Mouse (Mus musculus) urinary bladder, postnatal 10 days (tissue): ENCODE data around the gene Trpv4.

Source experiments
- DNase-seq: peaks from one replicate; pipeline ENCODE4 v3.0.0; 2022; ENCODE audit warnings: low spot score

Trpv4 gene

DNA sequence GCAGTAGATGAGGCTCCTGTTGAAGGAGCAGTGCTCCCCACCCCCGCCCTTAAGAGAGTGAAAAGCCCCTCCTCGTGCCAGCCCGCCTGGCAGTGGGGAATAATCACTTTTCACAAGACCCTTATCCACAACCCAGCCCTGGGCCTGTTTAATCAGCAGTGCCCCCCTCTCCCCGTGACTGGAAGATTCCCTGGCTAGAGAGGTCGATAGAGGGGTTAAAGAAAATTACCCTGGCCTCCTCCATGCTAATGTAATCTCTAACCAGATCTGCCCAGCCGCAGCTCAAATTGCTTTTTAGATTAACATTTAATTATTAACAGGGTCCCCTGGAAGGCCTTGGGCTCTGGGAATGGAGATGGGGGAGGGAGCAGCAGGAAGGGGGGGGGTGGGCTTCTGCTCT is 69.2 kb downstream of the Trpv4 start:
- no peak for DNase-seq

DNA sequence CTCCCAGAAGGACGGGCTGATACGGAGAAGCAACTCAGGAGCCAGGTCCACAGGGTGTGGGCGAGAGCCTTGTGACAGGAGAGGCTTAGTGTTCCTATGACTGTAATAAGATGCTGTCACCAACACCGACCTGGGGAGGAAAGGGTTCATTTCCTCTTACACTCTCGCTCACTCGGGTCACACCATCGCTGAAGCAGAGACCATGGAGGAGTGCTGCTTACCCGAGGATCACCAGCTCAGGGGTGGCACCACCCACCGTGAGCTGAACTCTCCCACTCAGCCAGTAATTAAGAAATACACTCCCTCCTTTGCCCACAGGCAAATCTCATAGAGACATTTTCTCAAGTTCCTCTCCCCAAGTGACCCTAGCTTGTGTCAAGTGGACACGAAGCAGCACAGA is 69.8 kb downstream of the Trpv4 start:
- no peak for DNase-seq

DNA sequence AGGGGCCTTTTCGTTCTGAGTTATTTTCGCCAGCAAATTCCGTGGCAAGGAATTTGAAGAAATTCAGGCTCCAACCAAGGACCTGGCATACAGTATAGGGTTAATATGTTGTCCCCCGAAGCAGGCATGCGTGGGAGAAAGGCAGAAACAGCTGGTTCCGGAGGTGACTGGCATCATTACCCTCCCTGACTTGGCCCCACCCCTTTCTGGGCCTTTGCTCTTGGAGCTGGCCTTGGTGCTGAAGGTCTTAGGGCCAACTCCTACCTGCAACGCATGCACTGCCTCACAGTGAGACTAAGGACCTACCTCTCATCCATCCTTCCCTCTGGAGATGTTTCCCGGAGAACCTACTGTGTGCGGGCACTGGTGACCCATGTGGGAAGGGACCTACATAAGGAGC is 70.3 kb downstream of the Trpv4 start:
- no peak for DNase-seq

DNA sequence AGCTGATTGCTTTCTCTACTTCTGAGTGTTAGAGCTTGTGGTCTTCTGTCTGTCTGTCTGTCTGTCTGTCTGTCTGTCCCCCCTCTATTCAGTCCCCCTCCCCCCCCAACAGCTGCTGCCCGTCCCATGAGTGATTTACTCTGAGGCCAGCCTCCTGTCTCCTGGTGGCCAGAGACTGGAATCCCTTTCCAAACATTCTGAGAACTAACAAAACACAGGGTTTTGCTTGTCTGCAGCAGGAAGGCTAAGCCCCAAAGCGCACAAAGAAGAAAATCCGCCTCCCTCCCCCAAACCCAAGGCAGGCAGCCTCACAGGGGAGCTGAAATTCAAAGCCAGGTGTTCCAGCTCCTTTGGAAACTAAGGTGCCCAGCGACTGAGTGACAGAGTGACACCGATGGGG is 72.5 kb downstream of the Trpv4 start:
- DNase-seq, result no peak

DNA sequence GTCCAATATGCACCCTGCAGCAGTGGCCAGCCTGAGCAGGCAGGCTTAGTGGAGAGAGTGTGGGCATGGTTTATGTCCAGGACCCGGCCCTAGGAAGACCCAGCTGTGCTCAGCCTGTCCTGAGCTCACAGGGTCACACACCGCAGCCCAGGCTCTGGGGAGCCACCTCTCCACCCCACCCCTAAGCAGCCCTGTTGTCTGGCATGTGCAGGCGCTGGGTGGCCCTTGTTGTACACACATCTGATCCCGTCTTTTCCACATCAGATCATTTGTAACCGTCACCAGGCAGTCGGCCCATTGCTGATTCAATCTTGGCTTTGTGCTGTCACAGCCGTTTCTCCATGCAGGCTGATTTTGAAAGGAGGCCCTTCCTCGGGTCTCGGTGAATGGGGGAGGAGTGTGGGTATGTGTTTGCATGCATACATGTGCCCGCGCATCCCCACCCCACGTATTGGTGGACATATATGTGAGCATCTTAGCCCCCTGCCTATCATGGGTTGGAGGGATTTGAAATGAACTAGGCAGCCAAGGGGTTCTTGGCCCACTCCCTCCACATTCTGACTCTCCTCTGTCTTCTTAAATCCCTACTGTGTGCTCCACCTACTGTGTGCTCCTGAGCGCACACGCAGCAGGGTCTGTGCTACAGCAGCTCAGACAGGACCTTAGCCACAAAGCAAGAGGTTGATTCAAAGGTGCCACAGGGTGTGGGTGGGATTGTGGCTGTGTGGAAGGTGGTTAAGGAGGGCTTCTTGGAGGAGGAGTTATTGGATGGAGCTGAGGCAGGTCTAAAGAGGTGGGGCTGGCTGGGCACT is 73.7 kb downstream of the Trpv4 start:
- DNase-seq, result no peak

DNA sequence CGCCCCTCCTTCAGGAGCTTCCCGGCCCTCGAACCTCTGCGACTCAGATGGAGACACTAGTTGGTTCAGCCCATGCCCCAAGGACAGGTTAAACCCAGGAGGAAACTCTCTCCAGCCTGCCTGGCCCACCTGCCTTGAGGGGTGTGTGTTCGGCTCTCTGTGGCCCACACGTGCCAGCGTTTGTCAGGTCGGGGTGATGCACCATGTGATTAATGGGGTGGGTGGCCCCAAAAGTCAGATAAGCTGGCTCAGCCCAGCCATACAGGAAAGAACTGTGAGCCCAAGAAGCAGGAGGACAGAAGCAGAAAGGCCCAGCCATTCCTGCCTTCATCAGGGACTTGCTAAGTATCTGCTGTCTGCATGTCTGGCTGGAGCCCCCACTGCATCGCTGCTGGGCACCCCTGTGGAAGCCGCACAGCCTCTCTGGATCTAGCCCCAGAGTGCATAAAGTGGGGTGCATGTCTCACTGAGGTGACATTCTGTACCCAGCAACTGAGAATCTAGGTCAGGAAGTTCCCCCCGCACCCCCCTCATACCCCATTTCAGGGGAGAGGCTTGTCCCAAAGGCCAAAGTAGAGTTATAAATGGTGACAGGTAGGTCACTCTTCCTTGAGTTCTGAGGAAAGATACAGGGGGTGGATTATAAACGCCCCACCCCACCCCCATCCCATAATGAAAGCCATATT is 74.6 kb downstream of the Trpv4 start:
- no peak for DNase-seq

DNA sequence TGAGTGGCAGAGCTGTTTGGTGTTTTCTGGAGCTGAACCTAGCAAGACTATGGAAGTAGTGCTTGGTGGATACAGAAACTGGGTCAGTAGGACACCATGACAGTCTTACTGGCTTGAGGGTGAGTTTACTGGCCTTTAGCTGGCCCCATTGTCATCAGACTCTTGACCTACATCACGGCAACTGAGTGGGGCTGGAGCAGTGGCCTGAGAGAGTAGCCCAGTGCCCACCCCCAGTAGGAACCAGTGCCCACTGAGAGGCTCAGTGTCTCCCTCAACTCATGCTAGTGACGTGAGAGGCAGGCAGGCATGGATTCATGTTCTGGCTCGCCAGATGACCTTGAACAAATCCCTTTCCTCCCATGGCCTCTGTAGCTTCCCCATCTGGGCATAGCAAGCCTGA is 75.2 kb downstream of the Trpv4 start:
- DNase-seq, result no peak

DNA sequence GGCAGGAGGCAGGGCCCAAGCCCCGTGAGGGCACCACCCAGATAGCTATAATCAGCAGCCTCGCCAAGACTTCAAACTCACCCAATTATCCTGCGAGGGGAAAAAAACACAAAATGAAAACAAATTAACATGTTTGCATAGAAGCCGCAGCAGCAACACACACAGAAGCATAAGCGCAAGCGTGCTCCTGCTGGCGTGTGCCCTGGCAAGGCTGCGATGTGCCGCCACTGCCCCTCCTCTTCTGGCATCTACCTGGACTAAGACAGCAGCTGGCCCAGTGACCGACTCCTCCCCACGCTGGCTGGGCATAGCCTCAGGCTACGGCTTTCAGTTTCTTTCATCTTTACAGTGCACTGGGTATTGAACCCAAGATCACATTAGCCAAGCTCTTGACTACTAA is 76.7 kb downstream of the Trpv4 start:
- DNase-seq, result no peak

DNA sequence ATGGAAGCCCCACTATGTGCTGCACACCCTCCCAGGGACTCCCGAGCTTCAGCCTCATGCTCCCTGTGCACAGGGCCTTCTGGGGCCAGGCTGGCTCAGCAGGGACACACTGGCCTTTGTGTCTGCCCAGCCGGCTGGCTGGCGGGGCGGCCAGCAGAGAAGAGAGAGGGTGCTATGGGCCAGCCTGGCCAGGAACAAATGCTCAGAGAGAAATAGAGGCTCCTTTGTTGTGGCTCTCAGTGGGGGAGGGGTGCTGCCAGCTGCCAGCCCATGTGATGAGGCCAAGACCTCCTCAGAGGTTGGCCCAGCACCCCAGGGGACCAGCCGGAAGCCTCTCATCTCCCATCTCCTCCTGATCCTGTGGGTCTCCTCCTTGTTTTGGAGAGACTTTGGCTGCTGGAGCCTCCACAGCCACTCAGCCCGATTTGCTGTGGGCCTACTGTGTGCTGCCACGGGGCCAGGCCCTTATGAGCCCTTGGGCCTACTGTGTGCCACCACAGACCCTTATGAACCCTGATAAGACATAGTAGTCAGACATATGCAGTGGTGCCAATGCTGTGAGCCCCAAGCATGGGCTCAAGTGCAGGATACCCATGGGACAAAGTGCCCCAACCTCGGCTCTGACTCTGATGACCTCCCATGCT is 78.4 kb downstream of the Trpv4 start:
- no peak for DNase-seq

DNA sequence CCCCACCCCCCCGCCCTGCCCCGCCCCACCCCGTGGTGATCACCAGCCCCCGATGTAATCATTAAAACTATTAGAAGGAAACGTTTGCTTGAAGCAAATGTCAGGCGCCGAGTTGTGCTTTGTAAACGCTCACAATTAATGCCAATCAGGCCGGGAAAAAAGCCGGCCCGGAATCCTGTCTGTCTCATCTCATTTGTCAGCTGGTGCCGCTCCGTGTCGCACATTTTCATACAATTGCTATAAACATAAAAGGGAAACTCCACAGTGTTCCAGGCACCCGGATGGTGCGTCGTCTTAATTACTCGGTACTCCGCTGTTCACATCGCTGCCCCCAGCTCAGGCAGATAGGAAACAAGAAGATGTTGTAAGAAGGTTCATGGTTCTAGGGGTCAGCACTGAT is 79.9 kb downstream of the Trpv4 start:
- no peak for DNase-seq

DNA sequence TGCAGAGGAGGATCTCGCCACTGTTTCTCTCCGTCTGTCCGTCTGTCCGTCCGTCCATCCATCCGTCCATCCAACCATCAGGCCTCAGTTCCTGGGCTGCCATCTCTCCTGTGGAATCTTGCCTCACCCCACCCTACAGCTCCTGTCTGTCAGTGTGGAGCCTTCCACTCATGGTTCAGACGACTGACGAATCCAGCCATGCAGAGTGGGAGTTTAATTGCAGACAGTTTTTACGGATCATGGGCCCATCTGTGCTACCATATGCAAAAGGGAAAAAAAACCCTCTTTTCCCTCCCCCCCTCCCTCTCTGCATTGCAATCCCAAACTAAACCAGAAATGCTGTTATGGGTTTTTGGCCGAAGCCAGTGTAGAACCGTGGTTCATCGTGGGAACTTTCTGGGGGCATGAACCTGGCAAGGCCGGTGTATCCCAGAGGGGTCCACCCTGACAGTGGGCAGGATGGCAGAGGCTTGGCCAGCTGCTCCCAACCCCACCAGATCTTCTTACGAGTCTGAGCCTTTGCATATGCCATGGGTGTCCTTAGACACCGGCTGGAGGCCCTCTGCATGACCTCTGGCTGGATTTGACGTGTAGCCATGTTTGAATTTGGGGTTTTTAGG is 82.1 kb downstream of the Trpv4 start:
- no peak for DNase-seq

DNA sequence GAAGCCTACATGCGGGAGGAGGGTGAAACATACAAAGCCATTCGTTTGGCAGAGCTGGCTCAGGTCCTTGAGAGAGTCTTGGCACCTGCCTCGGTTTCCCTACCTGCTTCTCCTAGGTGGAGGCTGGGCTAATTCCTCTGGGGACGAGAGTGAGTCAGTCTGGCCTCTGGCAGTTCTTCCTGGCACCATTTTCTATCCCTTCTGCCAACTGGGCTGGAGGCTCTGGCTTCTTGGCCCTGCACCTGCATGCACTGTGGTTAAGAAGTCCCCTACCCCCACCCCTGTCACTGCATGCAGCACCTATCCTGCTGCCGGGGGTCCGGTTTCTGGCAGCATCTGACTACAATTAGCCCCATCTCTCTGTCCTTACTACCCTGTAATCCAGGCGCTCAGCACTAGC is 82.7 kb downstream of the Trpv4 start:
- no peak for DNase-seq

DNA sequence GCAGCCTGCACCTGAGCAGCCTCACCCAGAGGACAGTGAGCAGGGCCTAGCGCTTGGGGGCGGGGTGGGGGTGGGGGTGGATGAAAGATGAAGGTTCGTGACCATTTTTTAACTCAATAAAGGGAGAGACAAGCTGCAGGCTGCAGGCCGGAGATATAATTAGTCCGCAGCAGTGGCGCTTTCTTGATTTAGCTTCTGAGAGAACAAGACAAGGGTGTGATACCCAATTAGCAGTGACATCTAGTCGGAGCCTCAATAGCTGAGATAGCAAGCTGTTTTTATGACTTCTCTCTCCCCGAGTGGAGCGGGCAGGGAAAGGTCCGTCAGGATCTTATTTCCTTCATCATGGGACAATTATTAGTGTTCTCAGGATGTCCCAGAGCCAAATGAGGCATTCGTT is 83.2 kb downstream of the Trpv4 start:
- no peak for DNase-seq

DNA sequence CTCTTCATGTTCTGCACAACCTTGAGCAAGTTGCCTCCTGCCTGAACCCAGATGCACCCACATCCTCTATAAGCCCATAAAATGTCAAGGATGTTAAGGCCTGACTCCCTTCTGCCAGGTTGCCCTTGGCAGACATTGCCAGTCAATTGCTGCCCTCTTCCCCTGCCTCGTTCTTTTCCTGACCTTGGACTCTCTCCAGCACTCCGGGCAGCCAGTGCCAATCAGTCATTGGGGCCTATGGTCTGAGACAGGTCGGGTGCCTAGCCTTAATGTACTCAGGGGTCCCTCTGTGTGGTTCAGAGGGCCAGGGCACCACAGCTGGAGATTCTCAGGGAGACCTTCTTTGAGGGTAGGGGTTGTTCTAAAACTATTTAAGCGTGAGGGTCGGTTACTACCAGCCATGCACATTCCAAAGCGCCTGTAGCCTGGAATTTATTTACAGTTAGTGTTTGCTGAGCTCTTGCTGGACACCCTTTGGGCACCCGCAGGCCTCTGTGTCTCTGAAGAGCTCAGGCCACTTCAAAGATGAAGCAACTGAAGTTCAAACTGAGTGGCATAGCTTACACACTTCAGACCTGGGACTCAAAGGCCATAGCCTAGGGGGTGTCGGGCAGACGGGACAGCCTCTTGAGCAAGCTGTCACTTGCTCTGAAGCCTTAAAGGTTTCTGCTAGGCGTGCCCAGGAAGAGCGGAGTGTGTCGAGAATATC is 84.1 kb downstream of the Trpv4 start:
- no peak for DNase-seq

DNA sequence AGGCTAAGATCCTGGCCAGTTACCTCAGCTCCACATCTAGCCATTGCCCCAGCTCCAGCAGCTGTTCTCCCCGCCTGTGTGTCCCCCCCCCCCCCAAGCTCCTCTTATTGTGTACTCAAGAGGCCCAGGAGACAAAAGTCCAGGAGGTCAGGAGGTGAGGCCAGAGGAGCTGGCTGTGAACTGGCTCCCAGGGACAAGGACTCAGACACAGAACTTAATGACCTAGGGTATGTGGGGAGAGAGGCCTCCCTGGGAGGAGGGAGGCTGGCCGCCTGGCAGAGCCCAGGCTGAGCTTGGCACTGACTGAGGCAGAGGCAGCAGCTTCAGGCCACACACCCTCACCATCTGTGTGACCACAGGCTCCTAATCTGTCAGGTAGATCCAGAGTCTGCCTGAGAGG is 85.2 kb downstream of the Trpv4 start:
- no peak for DNase-seq
